ENCODE assay signal across 9 mouse cellular contexts in genomic region chr6:88290129-88290766, GRCm38 (mm10).
DNase-seq lines count a peak whose midpoint lies in the region; ATAC-seq and TF ChIP-seq lines count a peak whose summit lies in the region.
"Had no signal": no experiment of that assay in that cellular context is flagged by ENCODE, and none has a peak within 500 bp of the region (broad histone marks: within the 10 kb centered on the region; RNA-seq: fewer than 3 reads in every experiment).

No protein-coding gene starts in this region.

- H3K9me3 ChIP-seq in heart, embryonic 12.5 days (replicated peaks) = no peaks in the 10 kb centered on the region
- no peaks in the 10 kb centered on the region for H3K9me3 ChIP-seq in stomach, postnatal 0 days (ENCODE audit: control insufficient read depth, low read length)
- H3K9me3 ChIP-seq: midbrain, embryonic 12.5 days had no signal

- no peak overlapping the region for H3K27ac ChIP-seq in heart, adult 2 months
- H3K27ac ChIP-seq in heart, embryonic 12.5 days (ENCODE audit: poor library complexity, severe bottlenecking) = no peak overlapping the region
- no peak overlapping the region for H3K27ac ChIP-seq in stomach, postnatal 0 days (replicated peaks)
- H3K27ac ChIP-seq: midbrain, embryonic 12.5 days had no signal

- no peaks in the 10 kb centered on the region for H3K79me2 ChIP-seq in heart, adult 2 months (replicated peaks; ENCODE audit: control insufficient read depth, insufficient read depth, low read length)

- no peak for TF ChIP-seq POLR2A in heart, adult 2 months (IDR thresholded peaks at IDR 0.05; ENCODE audit: insufficient read depth, low read depth, low read length)

- no peak for ATAC-seq in heart, embryonic 12.5 days (ENCODE audit: insufficient number of reproducible peaks, low FRiP score)
- ATAC-seq in stomach, postnatal 0 days (ENCODE audit: low FRiP score, low TSS enrichment) = no peak

- H3K9ac ChIP-seq in heart, adult 2 months (ENCODE audit: low read depth, low read length) = no peak overlapping the region
- no peak overlapping the region for H3K9ac ChIP-seq in heart, embryonic 12.5 days
- no peak overlapping the region for H3K9ac ChIP-seq in stomach, postnatal 0 days (ENCODE audit: low read length)
- H3K9ac ChIP-seq: midbrain, embryonic 12.5 days had no signal

- no peaks in the 10 kb centered on the region for H3K27me3 ChIP-seq in heart, adult 2 months (ENCODE audit: control insufficient read depth, insufficient read depth, low read length)
- no peaks in the 10 kb centered on the region for H3K27me3 ChIP-seq in heart, embryonic 12.5 days (replicated peaks)
- H3K27me3 ChIP-seq in stomach, postnatal 0 days (ENCODE audit: control insufficient read depth, insufficient read depth, low read length) = no peaks in the 10 kb centered on the region
- H3K27me3 ChIP-seq: midbrain, embryonic 12.5 days had no signal

- peak; percentile 46 to 74 for DNase-seq in heart, adult 2 months
- DNase-seq in cerebellum, postnatal 14 days = peak; percentile 37 to 42
- peak; percentile 82 to 83 for DNase-seq in heart, postnatal 10 days
- peak; percentile 42 to 43 for DNase-seq in left cerebral cortex, postnatal 36 days (ENCODE audit: low spot score in 2 of 2)
- no peak for DNase-seq in embryo, embryonic 10.5 days (ENCODE audit: low spot score)
- no peak for DNase-seq in kidney, postnatal 10 days
- no peak for DNase-seq in stomach, postnatal 0 days (ENCODE audit: low spot score)

- no peak for TF ChIP-seq EP300 in heart, adult 2 months (IDR thresholded peaks at IDR 0.05; ENCODE audit: insufficient read depth, low read depth, low read length)
- no peak for TF ChIP-seq EP300 in stomach, postnatal 0 days (optimal IDR thresholded peaks at IDR 0.05)

- no peak overlapping the region for H3K4me3 ChIP-seq in heart, adult 2 months
- no peak overlapping the region for H3K4me3 ChIP-seq in heart, embryonic 12.5 days
- no peak overlapping the region for H3K4me3 ChIP-seq in stomach, postnatal 0 days (ENCODE audit: low read depth, low read length)
- H3K4me3 ChIP-seq: midbrain, embryonic 12.5 days had no signal

- H3K36me3 ChIP-seq in heart, adult 2 months (ENCODE audit: control insufficient read depth, insufficient read depth, low read length) = no peaks in the 10 kb centered on the region
- no peaks in the 10 kb centered on the region for H3K36me3 ChIP-seq in heart, embryonic 12.5 days
- no peaks in the 10 kb centered on the region for H3K36me3 ChIP-seq in stomach, postnatal 0 days (ENCODE audit: control insufficient read depth, insufficient read depth, low read length)
- H3K36me3 ChIP-seq: midbrain, embryonic 12.5 days had no signal

- WGBS in heart, adult 2 months = 32% methylated on average over 6 of the region's 6 CpGs
- 82% methylated on average over 6 of the region's 6 CpGs for WGBS in heart, embryonic 12.5 days
- 76% methylated on average over 6 of the region's 6 CpGs for WGBS in stomach, postnatal 0 days

- intact Hi-C loops in heart, adult 2 months (cut with DNase I) = no loop called here
- intact Hi-C loops in heart, postnatal 10 days (cut with DNase I) = no loop called here
- intact Hi-C loops in left cerebral cortex, postnatal 36 days (cut with DNase I) = no loop called here

- TF ChIP-seq CTCF in heart, adult 2 months (IDR thresholded peaks at IDR 0.05) = no peak
- no peak for TF ChIP-seq CTCF in stomach, postnatal 0 days (IDR thresholded peaks at IDR 0.05; ENCODE audit: low read depth)

- H3K4me1 ChIP-seq in heart, adult 2 months (ENCODE audit: control insufficient read depth, insufficient read depth, low read length) = no peaks in the 10 kb centered on the region; the same call in 1 of the 2 replicates
- H3K4me1 ChIP-seq in heart, embryonic 12.5 days (replicated peaks) = no peaks in the 10 kb centered on the region
- H3K4me1 ChIP-seq in stomach, postnatal 0 days (replicated peaks; ENCODE audit: control insufficient read depth, insufficient read depth) = no peaks in the 10 kb centered on the region
- H3K4me1 ChIP-seq: midbrain, embryonic 12.5 days had no signal

- no peak overlapping the region for H3K4me2 ChIP-seq in heart, embryonic 12.5 days
- no peak overlapping the region for H3K4me2 ChIP-seq in stomach, postnatal 0 days (replicated peaks; ENCODE audit: low read depth)
- H3K4me2 ChIP-seq: midbrain, embryonic 12.5 days had no signal

Comparison
In these comparisons a context has a peak if more than half of its experiments do, and no peak if none do; other contexts are left out.
1. DNase-seq: peak in heart, adult 2 months (2 of 2), cerebellum, postnatal 14 days (2 of 2), heart, postnatal 10 days (2 of 2) and left cerebral cortex, postnatal 36 days (2 of 2); none in embryo, embryonic 10.5 days (single experiment), kidney, postnatal 10 days (single experiment) and stomach, postnatal 0 days (single experiment).